Mouse (Mus musculus): ENCODE results near the gene Galnt2.

GRCm38 (mm10) chr8:124264032-124264431, 32.8 kb downstream of the Galnt2 start:
- TF ChIP-seq CTCF (IDR thresholded peaks at IDR 0.05; ENCODE audit: low read depth) (no peak), EP300 (IDR thresholded peaks at IDR 0.05; ENCODE audit: low read depth) (no peak)

All from liver, postnatal 0 days (tissue).